ENCODE assay signal across 10 mouse cellular contexts in genomic region chr6:137704300-137704939, GRCm38 (mm10). TPM values are rescaled to one million over a fixed set of nuclear protein-coding genes. Genes with fewer than 3 reads are reported as not detected.
DNase-seq lines count a peak whose midpoint lies in the region; ATAC-seq and TF ChIP-seq lines count a peak whose summit lies in the region.
"Had no signal": no experiment of that assay in that cellular context is flagged by ENCODE, and none has a peak within 500 bp of the region (broad histone marks: within the 10 kb centered on the region; RNA-seq: fewer than 3 reads in every experiment).

No protein-coding gene starts in this region.

- DNase-seq in gastrocnemius, adult 2 months = peak; percentile 31
- DNase-seq in heart, postnatal 36 days = peak; percentile 52 to 60
- no peak for DNase-seq in liver, embryonic 14.5 days (ENCODE audit: low read depth in 3 of 3, low spot score in 3 of 3)
- no peak for DNase-seq in frontal cortex, postnatal 10 days (ENCODE audit: low spot score in 2 of 2)
- DNase-seq in cerebellum, postnatal 25 days = no peak
- DNase-seq in right cerebral cortex, adult 18-20 months = no peak

- WGBS in bone marrow, adult 2 months = 34% methylated on average over 25 of the region's 25 CpGs
- WGBS in liver, embryonic 14.5 days (ENCODE audit: insufficient replicate concordance) = 33% methylated on average over 25 of the region's 25 CpGs

- intact Hi-C loops in gastrocnemius, adult 2 months (cut with DNase I) = no loop called here
- intact Hi-C loops in heart, postnatal 36 days (cut with DNase I) = loop anchor here (5.0 kb wide), 2 partner anchors 37 to 147 kb away; no protein-coding TSS in a partner anchor

- no peak overlapping the region for H3K4me3 ChIP-seq in bone marrow, adult 2 months (replicated peaks; ENCODE audit: control insufficient read depth, low read depth, low read length)
- peak overlapping the region; percentile 40 for H3K4me3 ChIP-seq in gastrocnemius, adult 2 months
- H3K4me3 ChIP-seq in liver, embryonic 14.5 days (ENCODE audit: insufficient read depth in 1 of 2, low read depth in 2 of 2, low read length in 2 of 2) = no peak overlapping the region
- H3K4me3 ChIP-seq: embryonic facial prominence, embryonic 13.5 days; myocyte had no signal

- H3K27ac ChIP-seq in bone marrow, adult 2 months (ENCODE audit: control insufficient read depth, insufficient read depth, low read depth, low read length, poor library complexity) = peak overlapping the region; percentile 26; the same call in 1 of the 2 replicates
- H3K27ac ChIP-seq in gastrocnemius, adult 2 months = peak overlapping the region; percentile 70
- no peak overlapping the region for H3K27ac ChIP-seq in liver, embryonic 14.5 days
- H3K27ac ChIP-seq: embryonic facial prominence, embryonic 13.5 days had no signal

- no peaks in the 10 kb centered on the region for H3K36me3 ChIP-seq in liver, embryonic 14.5 days (replicated peaks; ENCODE audit: control insufficient read depth, insufficient read depth, low read depth)
- H3K36me3 ChIP-seq: embryonic facial prominence, embryonic 13.5 days had no signal

- H3K4me1 ChIP-seq in bone marrow, adult 2 months (ENCODE audit: control insufficient read depth, insufficient read depth, low read length) = peaks cover 3% of the 10 kb centered on the region; the same call in 1 of the 2 replicates
- H3K4me1 ChIP-seq in liver, embryonic 14.5 days (replicated peaks; ENCODE audit: control insufficient read depth in 2 of 2, insufficient read depth in 2 of 2, low read length in 1 of 2) = peaks cover 0 to 6% of the 10 kb centered on the region in 2 experiments; a peak in 1 of 4 replicates
- H3K4me1 ChIP-seq: embryonic facial prominence, embryonic 13.5 days had no signal

- TF ChIP-seq POLR2A in bone marrow, adult 2 months (IDR thresholded peaks at IDR 0.05; ENCODE audit: borderline replicate concordance, control insufficient read depth, low read depth, low read length) = no peak

- no peak for TF ChIP-seq CTCF in bone marrow, adult 2 months (IDR thresholded peaks at IDR 0.05; ENCODE audit: control insufficient read depth, insufficient read depth, low read length)
- TF ChIP-seq CTCF in gastrocnemius, adult 2 months (IDR thresholded peaks at IDR 0.05) = no peak
- TF ChIP-seq CTCF in liver, embryonic 14.5 days (IDR thresholded peaks at IDR 0.05; ENCODE audit: low read depth) = no peak

- H3K9ac ChIP-seq in liver, embryonic 14.5 days (replicated peaks) = no peak overlapping the region; the same call in 1 of the 2 replicates
- H3K9ac ChIP-seq: embryonic facial prominence, embryonic 13.5 days had no signal

- no peaks in the 10 kb centered on the region for H3K9me3 ChIP-seq in liver, embryonic 14.5 days (ENCODE audit: control insufficient read depth, low read length)
- H3K9me3 ChIP-seq: embryonic facial prominence, embryonic 13.5 days had no signal

- TF ChIP-seq EP300 in liver, embryonic 14.5 days (IDR thresholded peaks at IDR 0.05; ENCODE audit: low read depth) = no peak

- peak overlapping the region; percentile 32 for H3K4me2 ChIP-seq in liver, embryonic 14.5 days (ENCODE audit: low read depth)
- H3K4me2 ChIP-seq: embryonic facial prominence, embryonic 13.5 days had no signal

- ATAC-seq in liver, embryonic 14.5 days (ENCODE audit: insufficient read depth) = peak; percentile 41; the same call in 1 of the 2 replicates
- ATAC-seq: hindbrain, embryonic 16.5 days had no signal

- H3K27me3 ChIP-seq in liver, embryonic 14.5 days (ENCODE audit: control insufficient read depth, insufficient read depth, low read length) = no peaks in the 10 kb centered on the region
- H3K27me3 ChIP-seq: embryonic facial prominence, embryonic 13.5 days had no signal

RNA-seq across cellular contexts. Expression of gene Strap, which starts 30.5 kb away (rescaled TPM):
- 36.8 and 43.6 TPM in 2 replicates for polyA plus RNA-seq in bone marrow, adult 2 months (2011; ENCODE audit: insufficient read depth, insufficient read length, low replicate concordance, missing spikeins)
- 10 to 100 TPM; 84.5 to 87.6 TPM for total RNA-seq in gastrocnemius, adult 2 months (2021)
- 10 to 100 TPM; 89.3 to 92.3 TPM for total RNA-seq in heart, postnatal 36 days (2021)
- polyA plus RNA-seq in liver, embryonic 14.5 days (2012; rRNA removed) = 16.6 and 28.4 TPM in 2 replicates
- 83.6 and 88.2 TPM in 2 replicates for polyA plus RNA-seq in liver, embryonic 14.5 days (2014; fragmentation: Nextera tagmentation; extraction: Ambion mirVana)

RNA-seq across cellular contexts. Expression of gene Eps8, which starts 49.7 kb away (rescaled TPM):
- polyA plus RNA-seq in bone marrow, adult 2 months (2011; ENCODE audit: insufficient read depth, insufficient read length, low replicate concordance, missing spikeins) = 3.8 and 4.2 TPM in 2 replicates
- total RNA-seq in gastrocnemius, adult 2 months (2021) = 1 to 10 TPM; 4.3 to 6.9 TPM
- 10 to 100 TPM; 12.8 to 14.1 TPM for total RNA-seq in heart, postnatal 36 days (2021)
- polyA plus RNA-seq in liver, embryonic 14.5 days (2012; rRNA removed) = 0.23 and 0.42 TPM in 2 replicates
- 0.94 and 1.4 TPM in 2 replicates for polyA plus RNA-seq in liver, embryonic 14.5 days (2014; fragmentation: Nextera tagmentation; extraction: Ambion mirVana)

RNA-seq across cellular contexts. Expression of gene Dera, which starts 49.9 kb away (rescaled TPM):
- polyA plus RNA-seq in bone marrow, adult 2 months (2011; ENCODE audit: insufficient read depth, insufficient read length, low replicate concordance, missing spikeins) = 16.1 and 16.6 TPM in 2 replicates
- 1 to 10 TPM; 6.3 to 9.5 TPM for total RNA-seq in gastrocnemius, adult 2 months (2021)
- 1 to 10 TPM; 6.1 to 6.2 TPM for total RNA-seq in heart, postnatal 36 days (2021)
- 11.1 and 16.1 TPM in 2 replicates for polyA plus RNA-seq in liver, embryonic 14.5 days (2012; rRNA removed)
- polyA plus RNA-seq in liver, embryonic 14.5 days (2014; fragmentation: Nextera tagmentation; extraction: Ambion mirVana) = 45.3 and 47.1 TPM in 2 replicates

Comparison
In these comparisons a context has a peak if more than half of its experiments do, and no peak if none do; other contexts are left out.
1. DNase-seq: peak in gastrocnemius, adult 2 months (single experiment) and heart, postnatal 36 days (2 of 2); none in liver, embryonic 14.5 days (0 of 3), frontal cortex, postnatal 10 days (0 of 2), cerebellum, postnatal 25 days (0 of 2) and right cerebral cortex, adult 18-20 months (single experiment).